ENCODE assay signal across 15 mouse cellular contexts in genomic region chr5:29779733-29780132, GRCm38 (mm10). TPM values are rescaled to one million over a fixed set of nuclear protein-coding genes. Genes with fewer than 3 reads are reported as not detected.
"Had no signal": no experiment of that assay in that cellular context is flagged by ENCODE, and none has a peak within 500 bp of the region (broad histone marks: within the 10 kb centered on the region; RNA-seq: fewer than 3 reads in every experiment).

No protein-coding gene starts in this region.

RNA-seq across cellular contexts. Expression of gene Gm5129, which starts 44.0 kb away (rescaled TPM):
- polyA plus RNA-seq: liver, embryonic 11.5 days; lung, adult 2 months; lung, embryonic 15.5 days; lung, postnatal 0 days; macrophage; midbrain, embryonic 11.5 days; midbrain, embryonic 13.5 days; midbrain, embryonic 15.5 days; midbrain, postnatal 0 days; neural tube, embryonic 12.5 days; neural tube, embryonic 14.5 days; spleen, adult 2 months; stomach, embryonic 15.5 days; stomach, postnatal 0 days; urinary bladder, adult 2 months had no signal
